Mouse (Mus musculus) embryonic facial prominence, embryonic 13.5 days (tissue): ENCODE measurements around the gene Plekhs1. TPM values are rescaled to one million over a fixed set of nuclear protein-coding genes. Genes with fewer than 3 reads are reported as not detected.
"Not testable (repeated sequence)": the region's sequence is repeated elsewhere in the genome, so short reads cannot be mapped to it uniquely, and the experiment has no call there.

Source experiments
- ATAC-seq: fragments of 200-750 bp; cut with Nextera tagmentation; 2 replicates; pipeline ENCODE4 v1.8.0; 2017; ENCODE audit warnings: low read depth; ENCODE audit not compliant: insufficient number of reproducible peaks, insufficient read depth, low FRiP score, low TSS enrichment
- H3K27ac ChIP-seq: fragments of 300-500 bp; sonication (generic); 2 replicates; pipeline ENCODE4 v1.5.1; 2015; ENCODE audit warnings: moderate library complexity, mild to moderate bottlenecking, inconsistent platforms
- H3K27me3 ChIP-seq: fragments of 300-500 bp; sonication (generic); 2 replicates; pipeline ENCODE4 v1.6.1; 2015; ENCODE audit warnings: mild to moderate bottlenecking, inconsistent platforms
- H3K36me3 ChIP-seq: fragments of 300-500 bp; sonication (generic); 2 replicates; pipeline ENCODE4 v1.6.1; 2015; ENCODE audit warnings: mild to moderate bottlenecking, inconsistent platforms
- H3K4me1 ChIP-seq: fragments of 300-500 bp; sonication (generic); 2 replicates; pipeline ENCODE4 v1.6.1; 2015; ENCODE audit warnings: inconsistent platforms
- H3K4me2 ChIP-seq: fragments of 300-500 bp; sonication (generic); 2 replicates; pipeline ENCODE4 v1.6.1; 2015; ENCODE audit warnings: moderate library complexity, mild to moderate bottlenecking, inconsistent platforms
- H3K4me3 ChIP-seq: fragments of 300-500 bp; sonication (generic); 2 replicates; pipeline ENCODE4 v1.5.1; 2015; ENCODE audit warnings: mild to moderate bottlenecking, inconsistent platforms
- H3K9ac ChIP-seq: fragments of 300-500 bp; sonication (generic); 2 replicates; pipeline ENCODE4 v1.6.1; 2015; ENCODE audit warnings: mild to moderate bottlenecking, inconsistent platforms
- H3K9me3 ChIP-seq: fragments of 300-500 bp; sonication (generic); 2 replicates; pipeline ENCODE4 v1.6.1; 2016; ENCODE audit warnings: inconsistent platforms
- WGBS: fragments of 180-500 bp; shearing (Covaris S2); methylation state at CpG from one replicate; pipeline ENCODE4 v1.1.7; 2015; ENCODE audit warnings: mixed read lengths; 5-methylcytosine and 5-hydroxymethylcytosine counted together
- polyA plus RNA-seq: library from polyadenylated mRNA; unstranded; fragments of >200 nt; fragmentation: Nextera tagmentation; extraction: Ambion mirVana; gene quantifications from 2 replicates; pipeline ENCODE4 v1.2.1, GENCODE M21; 2015

The Plekhs1 gene
- polyA plus RNA-seq, 1 experiment from 2014 or later, result 0.84 TPM

GRCm38 (mm10) chr19:56485376-56486271, 24.2 kb downstream of the Plekhs1 start:
- no peaks in the 10 kb centered on the region for H3K9me3 ChIP-seq
- H3K9ac ChIP-seq, result no peak overlapping the region
- no peak overlapping the region for H3K4me2 ChIP-seq
- no peak overlapping the region for H3K4me3 ChIP-seq
- no peaks in the 10 kb centered on the region for H3K27me3 ChIP-seq
- H3K4me1 ChIP-seq, result peaks cover 19% of the 10 kb centered on the region
- no peak for ATAC-seq
- H3K27ac ChIP-seq, result no peak overlapping the region
- WGBS, result 62% methylated on average over 13 of the region's 13 CpGs
- H3K36me3 ChIP-seq, result no peaks in the 10 kb centered on the region

GRCm38 (mm10) chr19:56486926-56487325, 25.5 kb downstream of the Plekhs1 start:
- Histone ChIP-seq H3K4me3 (no peak overlapping the region), H3K36me3 (no peaks in the 10 kb centered on the region), H3K4me1 (peaks cover 19% of the 10 kb centered on the region), H3K27me3 (no peaks in the 10 kb centered on the region), H3K9me3 (no peaks in the 10 kb centered on the region), H3K27ac (no peak overlapping the region), H3K4me2 (no peak overlapping the region), H3K9ac (no peak overlapping the region)
- ATAC-seq, result no peak
- 84% methylated on average over 7 of the region's 7 CpGs for WGBS

GRCm38 (mm10) chr19:56487339-56487738, 25.9 kb downstream of the Plekhs1 start:
- Histone ChIP-seq H3K4me2 (no peak overlapping the region), H3K4me1 (peaks cover 19% of the 10 kb centered on the region), H3K27ac (no peak overlapping the region), H3K4me3 (no peak overlapping the region), H3K9me3 (no peaks in the 10 kb centered on the region), H3K36me3 (no peaks in the 10 kb centered on the region), H3K27me3 (no peaks in the 10 kb centered on the region), H3K9ac (no peak overlapping the region)
- 95% methylated on average over 2 of the region's 2 CpGs for WGBS
- ATAC-seq, result no peak

GRCm38 (mm10) chr19:56489601-56490000, 28.2 kb downstream of the Plekhs1 start:
- Histone ChIP-seq H3K4me1 (peaks cover 12% of the 10 kb centered on the region), H3K9me3 (no peaks in the 10 kb centered on the region), H3K4me3 (no peak overlapping the region), H3K4me2 (no peak overlapping the region), H3K9ac (no peak overlapping the region), H3K27ac (0 out of 2 replicates have a peak overlapping the region, but pooled peaks have one; percentile 28), H3K36me3 (no peaks in the 10 kb centered on the region), H3K27me3 (no peaks in the 10 kb centered on the region)
- WGBS, result 59% methylated on average over 6 of the region's 6 CpGs
- ATAC-seq, result no peak

- ATAC-seq, H3K4me3 ChIP-seq, H3K4me1 ChIP-seq, H3K9ac ChIP-seq, H3K4me2 ChIP-seq, H3K27ac ChIP-seq, H3K9me3 ChIP-seq, H3K36me3 ChIP-seq, H3K27me3 ChIP-seq: not testable (repeated sequence)
- WGBS, result no CpG with 5 or more reads among the region's 2 CpGs
These were observed 32.7 kb downstream of the Plekhs1 start for GRCm38 (mm10) chr19:56494157-56494556.

- H3K9me3 ChIP-seq, H3K36me3 ChIP-seq, H3K4me3 ChIP-seq, ATAC-seq, H3K27ac ChIP-seq, H3K4me1 ChIP-seq, H3K4me2 ChIP-seq, H3K9ac ChIP-seq, H3K27me3 ChIP-seq: not testable (repeated sequence)
- WGBS, result no CpG with 5 or more reads among the region's 5 CpGs
These were observed 41.6 kb downstream of the Plekhs1 start for GRCm38 (mm10) chr19:56503069-56503468.

GRCm38 (mm10) chr19:56503525-56503924, 42.1 kb downstream of the Plekhs1 start:
- not testable (repeated sequence) for ATAC-seq, H3K4me2 ChIP-seq, H3K27me3 ChIP-seq, H3K4me3 ChIP-seq, H3K9ac ChIP-seq, H3K9me3 ChIP-seq, H3K36me3 ChIP-seq, H3K27ac ChIP-seq, H3K4me1 ChIP-seq
- no CpG with 5 or more reads among the region's 5 CpGs for WGBS

- H3K27ac ChIP-seq, H3K4me3 ChIP-seq, H3K36me3 ChIP-seq, H3K9me3 ChIP-seq, H3K4me2 ChIP-seq, H3K4me1 ChIP-seq, ATAC-seq, H3K27me3 ChIP-seq, H3K9ac ChIP-seq: not testable (repeated sequence)
- WGBS, result no CpG with 5 or more reads among the region's 4 CpGs
These were observed 49.8 kb downstream of the Plekhs1 start for GRCm38 (mm10) chr19:56511207-56511606.

GRCm38 (mm10) chr19:56513527-56513926, 52.1 kb downstream of the Plekhs1 start:
- not testable (repeated sequence) for H3K27me3 ChIP-seq, ATAC-seq, H3K4me1 ChIP-seq, H3K9ac ChIP-seq, H3K27ac ChIP-seq, H3K9me3 ChIP-seq, H3K4me3 ChIP-seq, H3K4me2 ChIP-seq, H3K36me3 ChIP-seq
- no CpG with 5 or more reads among the region's 2 CpGs for WGBS

- not testable (repeated sequence) for H3K9me3 ChIP-seq, H3K4me2 ChIP-seq, H3K27me3 ChIP-seq, H3K4me1 ChIP-seq, H3K9ac ChIP-seq, H3K36me3 ChIP-seq, H3K27ac ChIP-seq, ATAC-seq, H3K4me3 ChIP-seq
- no CpG with 5 or more reads among the region's 7 CpGs for WGBS
These were observed 58.0 kb downstream of the Plekhs1 start for GRCm38 (mm10) chr19:56519408-56519807.

GRCm38 (mm10) chr19:56530529-56530928, 69.1 kb downstream of the Plekhs1 start:
- not testable (repeated sequence) for H3K4me1 ChIP-seq, H3K4me2 ChIP-seq, H3K27ac ChIP-seq, H3K9ac ChIP-seq, H3K9me3 ChIP-seq, H3K27me3 ChIP-seq, H3K4me3 ChIP-seq, ATAC-seq
- no CpG with 5 or more reads among the region's 11 CpGs for WGBS
- H3K36me3 ChIP-seq, result peaks cover 12% of the 10 kb centered on the region; the same call in 1 of the 2 replicates

- Histone ChIP-seq H3K4me3 (no peak overlapping the region), H3K4me2 (no peak overlapping the region), H3K27me3 (no peaks in the 10 kb centered on the region), H3K9me3 (no peaks in the 10 kb centered on the region), H3K36me3 (peaks cover 20% of the 10 kb centered on the region), H3K9ac (no peak overlapping the region), H3K4me1 (no peaks in the 10 kb centered on the region), H3K27ac (no peak overlapping the region)
- 91% methylated on average over 12 of the region's 12 CpGs for WGBS
- no peak for ATAC-seq
These were observed 69.8 kb downstream of the Plekhs1 start for GRCm38 (mm10) chr19:56531251-56531650.
